Mouse (Mus musculus) G1E (cell line): Measurements from ENCODE around the gene Kctd12b.

Experiments
- CTCF ChIP-seq: IDR thresholded peaks from 2 replicates; pipeline ENCODE4 v1.5.1; 2012; ENCODE audit warnings: low read depth, low read length, inconsistent platforms, mixed read lengths
- TAL1 ChIP-seq: conservative IDR thresholded peaks from 2 replicates; pipeline ENCODE4 v1.6.1; 2012; ENCODE audit warnings: low read depth, low read length, inconsistent platforms, mixed read lengths

- TF ChIP-seq CTCF (no peak), TAL1 (no peak)
Measured at GRCm38 (mm10) chrX:153735697-153736096, 39.5 kb upstream of the Kctd12b start.
